Mouse (Mus musculus) heart, postnatal 0 days (tissue): ENCODE data around the gene Impg1. TPM values are rescaled to one million over a fixed set of nuclear protein-coding genes. Genes with fewer than 3 reads are reported as not detected.

ENCODE experiments used
- ATAC-seq: fragments of 200-750 bp; cut with Nextera tagmentation; 2 replicates; pipeline ENCODE4 v1.8.0; 2017; ENCODE audit warnings: low read depth, moderate number of reproducible peaks, moderate library complexity; ENCODE audit not compliant: insufficient read depth
- DNase-seq: peaks from one replicate; pipeline ENCODE4 v3.0.0-alpha.2; 2016; ENCODE audit warnings: low spot score
- H3K27ac ChIP-seq: fragments of 300-500 bp; sonication (generic); 2 replicates; pipeline ENCODE4 v1.5.1; 2014; ENCODE audit warnings: low read depth, mild to moderate bottlenecking
- H3K27me3 ChIP-seq: fragments of 300-500 bp; sonication (generic); 2 replicates; pipeline ENCODE4 v1.6.1; 2014; ENCODE audit warnings: low read length, mixed read lengths; ENCODE audit not compliant: control insufficient read depth, insufficient read depth
- H3K36me3 ChIP-seq: fragments of 300-500 bp; sonication (generic); replicated peaks from 2 replicates; pipeline ENCODE4 v1.6.1; 2014; ENCODE audit warnings: low read length, mixed read lengths; ENCODE audit not compliant: control insufficient read depth, insufficient read depth
- H3K4me1 ChIP-seq: fragments of 300-500 bp; sonication (generic); 2 replicates; pipeline ENCODE4 v1.6.1; 2014; ENCODE audit warnings: antibody characterized with exemption; ENCODE audit not compliant: control insufficient read depth, insufficient read depth
- H3K4me2 ChIP-seq: fragments of 300-500 bp; sonication (generic); 2 replicates; pipeline ENCODE4 v1.6.1; 2014; ENCODE audit warnings: low read depth, mild to moderate bottlenecking, low read length, moderate library complexity
- H3K4me3 ChIP-seq: fragments of 300-500 bp; sonication (generic); 2 replicates; pipeline ENCODE4 v1.5.1; 2014; ENCODE audit warnings: low read depth, low read length
- H3K9ac ChIP-seq: fragments of 300-500 bp; sonication (generic); replicated peaks from 2 replicates; pipeline ENCODE4 v1.6.1; 2014; ENCODE audit warnings: low read depth, low read length, mixed read lengths
- H3K9me3 ChIP-seq: fragments of 300-500 bp; sonication (generic); replicated peaks from 2 replicates; pipeline ENCODE4 v1.6.1; 2016; ENCODE audit warnings: low read length; ENCODE audit not compliant: control insufficient read depth
- CTCF ChIP-seq: IDR thresholded peaks from 2 replicates; pipeline ENCODE4 v1.5.1; 2016; ENCODE audit warnings: antibody characterized with exemption, control low read depth, low read depth
- EP300 ChIP-seq: IDR thresholded peaks from 2 replicates; pipeline ENCODE4 v1.6.1; 2016; ENCODE audit warnings: antibody characterized with exemption, low read depth
- WGBS: fragments of 180-500 bp; shearing (Covaris S2); extraction: QIAGEN DNeasy Blood & Tissue Kit; methylation state at CpG from one replicate; pipeline ENCODE4 v1.1.7; 2014; 5-methylcytosine and 5-hydroxymethylcytosine counted together
- polyA plus RNA-seq: library from polyadenylated mRNA; unstranded; fragments of >200 nt; fragmentation: Nextera tagmentation; extraction: Ambion mirVana; gene quantifications from 2 replicates; pipeline ENCODE4 v1.2.1, GENCODE M21; 2015
- total RNA-seq: library from RNA; depleted of rRNA; stranded (reverse); fragments of >200 nt; gene quantifications from 2 replicates; pipeline ENCODE4 v1.2.3, GENCODE M21; 2014; ENCODE audit warnings: low replicate concordance

The Impg1 gene
- total and polyA plus RNA-seq, 2 experiments from 2014 or later: not detected

DNA sequence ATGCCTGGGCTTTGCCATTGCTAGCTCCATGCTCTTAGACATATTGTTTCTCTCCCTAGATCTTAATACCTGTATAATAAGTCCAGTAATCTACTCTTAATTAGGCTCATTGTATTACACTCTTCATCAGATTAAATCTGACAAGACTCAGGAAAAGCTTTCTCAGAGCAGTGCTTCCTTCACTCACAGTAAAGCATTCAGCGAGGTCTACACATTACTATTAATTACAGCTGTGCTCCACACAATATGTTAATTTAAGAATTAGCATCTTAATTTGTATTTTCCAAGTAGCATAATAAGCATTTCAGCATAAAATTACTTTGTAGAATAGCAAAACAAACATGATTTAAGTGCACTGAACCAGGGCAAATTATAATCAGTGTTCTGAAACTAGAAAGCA, 192.3 kb downstream of the Impg1 start:
- no peak overlapping the region for H3K4me3 ChIP-seq
- H3K27me3 ChIP-seq: no peaks in the 10 kb centered on the region
- DNase-seq: no peak
- no peak overlapping the region for H3K9ac ChIP-seq
- no peaks in the 10 kb centered on the region for H3K9me3 ChIP-seq
- ATAC-seq: no peak
- WGBS: 94% methylated on average over 1 of the region's 1 CpGs
- H3K4me2 ChIP-seq: no peak overlapping the region
- no peak overlapping the region for H3K27ac ChIP-seq
- peaks cover 39% of the 10 kb centered on the region for H3K36me3 ChIP-seq
- no peaks in the 10 kb centered on the region for H3K4me1 ChIP-seq
- TF ChIP-seq CTCF (no peak), EP300 (no peak)

DNA sequence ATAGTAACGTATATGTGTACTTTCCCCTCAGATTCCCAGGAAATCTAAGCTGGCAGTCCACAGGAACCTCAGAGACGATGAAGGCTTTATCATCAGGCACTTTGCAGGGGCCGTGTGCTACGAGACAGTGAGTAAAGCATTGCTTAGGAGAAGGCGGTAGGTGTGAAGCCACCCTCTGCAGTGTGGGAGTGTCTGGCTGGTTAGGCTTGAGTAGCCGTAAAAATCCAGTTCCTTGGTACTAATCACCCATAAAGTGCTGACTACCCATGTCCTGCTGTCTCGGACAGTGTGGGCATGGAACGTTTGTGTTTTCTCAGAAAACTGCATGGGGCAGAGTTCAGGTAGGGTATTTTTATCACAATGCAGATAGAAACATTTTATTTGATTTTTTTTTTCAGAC, 195.7 kb downstream of the Impg1 start:
- ATAC-seq: no peak

DNA sequence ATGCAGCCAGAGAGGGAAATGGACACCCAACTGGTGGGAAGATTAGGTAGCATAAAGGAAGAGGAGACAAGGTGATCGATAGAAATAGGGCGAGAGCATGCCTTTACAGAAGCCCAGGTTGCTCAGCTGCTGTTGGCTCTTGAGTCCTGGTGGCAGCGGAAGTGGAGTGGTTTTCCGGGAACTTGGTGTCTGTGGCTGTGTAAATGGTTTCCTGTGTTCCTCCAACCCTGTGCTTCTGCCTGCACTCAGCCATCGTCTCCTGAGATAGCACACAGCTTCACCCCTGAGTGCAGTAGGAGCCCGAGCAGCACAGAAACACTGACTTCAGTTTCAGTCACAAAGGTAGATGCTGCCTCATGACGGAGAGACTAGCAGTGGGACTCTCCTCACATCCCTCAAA, 198.8 kb downstream of the Impg1 start:
- Histone ChIP-seq H3K27me3 (no peaks in the 10 kb centered on the region), H3K27ac (no peak overlapping the region), H3K4me2 (no peak overlapping the region), H3K4me1 (peaks cover 10% of the 10 kb centered on the region), H3K9ac (no peak overlapping the region), H3K36me3 (peaks cover 37% of the 10 kb centered on the region), H3K4me3 (no peak overlapping the region), H3K9me3 (no peaks in the 10 kb centered on the region)
- no peak for ATAC-seq
- WGBS: 69% methylated on average over 7 of the region's 7 CpGs
- no peak for DNase-seq
- TF ChIP-seq EP300 (no peak), CTCF (no peak)

More for the DNA sequence above, 195.7 kb downstream of the Impg1 start:
- H3K9ac ChIP-seq: no peak overlapping the region
- WGBS: 55% methylated on average over 8 of the region's 8 CpGs
- TF ChIP-seq EP300: no peak
- TF ChIP-seq CTCF: no peak
- no peak overlapping the region for H3K4me3 ChIP-seq
- no peaks in the 10 kb centered on the region for H3K9me3 ChIP-seq
- no peaks in the 10 kb centered on the region for H3K27me3 ChIP-seq
- H3K36me3 ChIP-seq: peaks cover 33% of the 10 kb centered on the region
- DNase-seq: no peak
- H3K27ac ChIP-seq: no peak overlapping the region
- H3K4me2 ChIP-seq: no peak overlapping the region
- no peaks in the 10 kb centered on the region for H3K4me1 ChIP-seq

DNA sequence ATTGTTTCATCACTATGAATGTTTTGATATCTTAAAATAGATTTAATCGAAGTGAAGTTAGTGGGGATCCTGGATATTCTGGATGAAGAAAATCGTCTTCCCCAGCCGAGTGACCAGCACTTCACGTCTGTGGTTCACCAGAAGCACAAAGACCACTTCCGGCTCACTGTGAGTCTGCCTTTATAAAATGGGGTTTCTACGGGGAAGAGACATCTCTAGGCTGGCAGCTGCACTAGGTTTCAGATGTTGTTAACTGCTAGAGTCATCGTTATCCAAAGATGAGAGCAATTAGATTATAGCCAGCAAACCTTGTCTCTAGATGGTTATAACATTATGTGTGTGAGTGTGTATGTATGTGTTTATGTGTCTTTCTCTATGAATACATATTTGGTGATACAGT, 199.2 kb downstream of the Impg1 start:
- H3K9ac ChIP-seq: no peak overlapping the region
- no peak for ATAC-seq
- H3K27me3 ChIP-seq: no peaks in the 10 kb centered on the region
- no peak overlapping the region for H3K4me2 ChIP-seq
- peaks cover 37% of the 10 kb centered on the region for H3K36me3 ChIP-seq
- no peak for DNase-seq
- TF ChIP-seq EP300 (no peak), CTCF (no peak)
- H3K27ac ChIP-seq: no peak overlapping the region
- H3K9me3 ChIP-seq: no peaks in the 10 kb centered on the region
- WGBS: 84% methylated on average over 7 of the region's 7 CpGs
- peaks cover 10% of the 10 kb centered on the region for H3K4me1 ChIP-seq
- H3K4me3 ChIP-seq: no peak overlapping the region
